Mouse (Mus musculus) embryo, embryonic 10.5 days (tissue): Measurements from ENCODE around the gene Spop.
A peak's percentile ranks its signal among the peaks of the same experiment; 100 is the strongest.
"Not testable (repeated sequence)": the region's sequence is repeated elsewhere in the genome, so short reads cannot be mapped to it uniquely, and the experiment has no call there.

Experiments used
- DNase-seq: peaks from one replicate; pipeline ENCODE4 v3.0.0-alpha.2; 2015; ENCODE audit warnings: low spot score

Gene Spop

GRCm38 (mm10) chr11:95391743-95392142 is 22.1 kb upstream of the Spop start:
- no peak for DNase-seq

DNA sequence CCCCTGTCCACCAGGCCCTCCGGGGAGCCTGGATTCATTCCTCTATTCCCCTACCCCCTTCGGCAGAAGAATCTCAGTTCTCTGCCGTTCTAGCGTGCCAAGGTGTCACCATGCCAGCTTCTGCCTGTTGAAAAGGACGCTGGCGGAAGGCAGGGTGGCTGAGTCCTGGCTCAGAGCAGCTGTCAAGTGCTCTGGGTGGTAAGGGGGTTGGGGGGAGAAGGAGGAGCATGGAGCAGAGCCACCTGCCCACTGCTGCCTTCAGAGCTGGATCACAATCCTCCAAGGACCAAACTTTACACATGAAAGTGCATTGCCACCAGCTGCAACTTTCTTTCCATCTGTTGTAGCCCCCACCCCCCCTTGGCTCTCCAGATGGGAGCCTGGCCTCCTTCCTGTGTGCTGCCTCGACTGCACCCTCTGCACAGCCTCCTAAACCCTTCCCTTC is 21.6 kb upstream of the Spop start:
- DNase-seq, result no peak

GRCm38 (mm10) chr11:95392708-95393499 is 21.0 kb upstream of the Spop start:
- DNase-seq, result no peak

GRCm38 (mm10) chr11:95393500-95393816 is 20.4 kb upstream of the Spop start:
- DNase-seq, result no peak

GRCm38 (mm10) chr11:95394112-95394511 is 19.8 kb upstream of the Spop start:
- DNase-seq, result no peak

- no peak for DNase-seq
These were observed 17.3 kb upstream of the Spop start for GRCm38 (mm10) chr11:95396548-95396947.

DNA sequence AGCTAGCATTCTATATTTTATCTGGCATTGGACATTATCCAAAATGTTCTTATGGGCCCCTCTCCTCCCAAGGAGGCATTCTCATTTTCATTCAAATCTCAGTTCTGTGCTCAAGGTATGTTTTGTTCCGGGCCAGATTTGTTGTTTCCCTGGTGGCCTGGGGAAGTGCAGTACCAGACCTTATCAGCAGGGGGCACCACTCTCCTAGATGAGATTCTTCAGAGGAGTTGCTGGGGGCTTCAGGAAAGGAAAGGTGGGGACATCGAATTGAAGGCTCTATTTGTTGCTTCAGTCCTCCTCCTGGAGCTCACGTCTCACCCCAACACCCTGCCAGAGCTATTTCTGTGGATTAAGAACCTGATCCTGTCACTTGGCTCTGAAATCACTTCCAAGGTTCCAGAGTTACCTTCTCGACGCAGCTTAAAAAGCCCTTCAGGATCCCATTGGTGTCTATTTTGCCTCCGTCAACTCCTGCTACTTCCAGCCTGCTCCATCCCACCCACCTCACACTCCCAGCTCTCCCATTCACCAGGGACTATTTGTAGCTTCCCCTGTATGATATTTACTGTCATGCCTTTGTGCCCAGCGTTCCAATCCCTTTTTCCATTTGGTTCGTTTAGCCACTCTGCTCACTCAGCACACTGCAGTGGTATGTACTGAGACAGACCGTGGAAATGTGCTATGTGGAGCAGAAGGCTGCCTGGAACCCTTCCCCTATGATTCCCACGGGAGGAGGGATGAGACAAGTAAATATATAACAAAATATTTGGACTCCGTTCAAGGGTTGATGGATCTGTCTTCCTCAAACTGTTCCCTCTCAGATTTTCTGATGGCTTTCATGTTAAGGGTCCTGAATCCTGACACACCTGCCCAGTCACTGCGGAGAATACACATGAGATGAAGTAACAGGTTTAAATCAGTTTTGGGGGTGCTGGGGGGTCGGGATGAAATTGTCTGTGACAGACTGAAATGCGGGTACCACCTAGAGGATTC is 15.7 kb upstream of the Spop start:
- DNase-seq, result peak; percentile 88

- DNase-seq, result no peak
These were observed 14.3 kb upstream of the Spop start for GRCm38 (mm10) chr11:95399520-95400020.

GRCm38 (mm10) chr11:95401568-95401967 is 12.3 kb upstream of the Spop start:
- no peak for DNase-seq

DNA sequence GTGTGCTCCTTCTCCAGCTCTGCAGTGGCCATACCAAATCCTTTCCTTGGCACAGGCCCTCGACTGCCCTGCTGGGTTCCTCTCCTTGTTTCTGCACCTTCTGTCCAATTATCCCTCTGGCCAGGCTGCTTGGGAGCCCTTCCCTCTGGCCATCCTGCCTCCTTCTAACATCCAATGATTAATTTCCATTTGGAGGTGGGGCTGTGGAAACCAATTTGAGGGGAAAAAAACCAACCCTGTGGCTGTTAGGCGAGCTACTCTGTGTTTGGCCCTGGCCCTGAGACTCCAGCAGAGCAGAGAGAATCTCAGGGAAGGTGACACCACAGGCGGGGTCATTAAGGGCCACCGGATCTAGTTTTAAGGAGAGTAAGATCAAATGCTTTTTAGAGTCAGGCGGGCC is 11.7 kb upstream of the Spop start:
- DNase-seq, result peak; percentile 53

GRCm38 (mm10) chr11:95402658-95403101 is 11.2 kb upstream of the Spop start:
- DNase-seq, result peak; percentile 38

DNA sequence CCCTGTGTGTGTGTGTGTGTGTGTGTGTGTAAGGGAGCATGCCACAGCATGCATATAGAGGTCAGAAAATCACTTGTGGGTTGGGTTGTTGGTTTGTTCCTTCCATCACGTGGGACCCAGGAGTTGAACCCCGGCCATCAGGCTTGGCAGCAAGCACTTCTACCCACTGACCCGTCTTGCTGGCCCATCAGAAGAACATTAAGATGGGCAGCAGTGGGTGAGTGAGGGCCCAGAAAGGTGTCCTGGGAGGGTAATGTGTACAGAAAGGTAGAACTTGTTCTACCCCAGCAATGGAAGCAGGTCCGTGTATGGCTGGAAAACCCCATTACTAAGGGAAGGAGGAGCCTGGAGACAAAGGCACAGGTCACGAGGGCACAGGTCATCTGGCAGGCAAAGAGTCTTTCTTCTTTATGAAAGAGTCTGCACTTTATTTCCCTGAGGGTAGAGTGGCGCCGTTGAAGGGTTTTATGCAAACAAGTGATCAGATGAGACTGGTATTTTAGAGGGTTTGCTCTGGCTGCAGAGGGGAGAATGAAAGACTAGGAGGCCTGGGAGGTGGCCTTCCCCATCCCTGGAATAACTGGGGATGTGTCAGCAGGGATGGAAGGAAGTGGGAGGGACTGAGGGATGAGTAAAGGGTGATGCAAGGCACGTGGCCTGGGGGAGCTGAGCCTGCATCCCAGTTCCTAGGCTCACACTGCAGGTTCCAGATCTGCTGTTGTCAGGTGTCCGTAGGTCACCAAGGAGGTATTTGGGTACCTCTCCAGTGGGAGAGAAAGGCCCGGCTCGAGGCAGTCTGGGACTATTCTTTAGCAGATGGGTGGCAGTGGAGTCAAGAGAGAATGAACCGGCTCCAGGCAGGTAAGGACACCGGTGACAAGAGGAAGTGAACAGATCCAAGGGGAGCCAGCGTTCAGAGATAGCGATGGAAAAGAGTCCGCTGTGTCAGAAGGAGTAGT is 10.2 kb upstream of the Spop start:
- peak; percentile 59 for DNase-seq

DNA sequence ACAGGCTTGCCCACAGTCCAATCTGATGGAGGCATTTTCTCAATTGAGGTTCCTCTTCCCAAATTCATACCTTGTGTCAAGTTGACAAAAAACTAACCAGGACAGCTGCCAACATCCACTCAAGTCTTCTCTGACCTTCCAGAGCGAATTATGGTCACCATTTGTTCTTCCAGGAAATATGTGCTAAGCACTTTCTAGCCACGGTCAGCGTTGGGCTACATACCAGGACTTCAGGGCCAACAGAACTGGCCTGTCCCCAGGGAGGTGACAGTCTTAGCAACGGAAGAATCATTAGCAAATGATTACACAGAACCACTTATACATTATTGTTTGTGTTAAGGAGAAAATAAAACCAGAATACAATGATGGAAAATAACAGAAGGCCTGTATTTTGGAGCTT is 8.1 kb upstream of the Spop start:
- no peak for DNase-seq

GRCm38 (mm10) chr11:95406398-95406797 is 7.5 kb upstream of the Spop start:
- DNase-seq, result not testable (repeated sequence)

DNA sequence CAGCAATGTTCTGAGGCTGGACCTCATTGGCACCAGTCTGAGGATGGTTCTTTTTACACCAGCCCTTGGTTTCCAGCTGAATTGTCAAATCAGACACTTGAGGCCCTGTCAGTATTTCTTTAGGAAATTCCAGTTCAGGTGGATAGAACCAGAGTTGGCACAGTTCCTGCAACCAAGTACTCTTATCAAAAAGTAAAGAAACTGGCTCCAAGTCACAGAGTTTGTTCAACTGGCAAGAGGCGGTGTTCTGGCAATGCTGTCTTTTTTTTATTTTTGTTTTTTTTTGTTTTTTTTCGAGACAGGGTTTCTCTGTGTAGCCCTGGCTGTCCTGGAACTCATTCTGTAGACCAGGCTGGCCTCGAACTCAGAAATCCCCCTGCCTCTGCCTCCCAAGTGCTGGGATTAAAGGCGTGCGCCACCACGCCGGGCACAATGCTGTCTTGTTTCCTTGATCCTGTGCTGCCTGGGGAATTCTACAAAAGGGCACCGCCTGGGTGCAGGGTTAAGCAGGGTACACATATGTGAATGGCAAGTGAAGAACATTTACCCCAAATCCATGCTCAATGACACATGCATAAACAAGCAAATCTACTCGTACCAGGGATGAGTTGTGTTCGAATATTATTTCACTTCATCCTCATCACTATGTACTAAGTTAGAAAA is 4.3 kb upstream of the Spop start:
- DNase-seq, result no peak

- no peak for DNase-seq
These were observed 2.3 kb upstream of the Spop start for GRCm38 (mm10) chr11:95411453-95412013.

DNA sequence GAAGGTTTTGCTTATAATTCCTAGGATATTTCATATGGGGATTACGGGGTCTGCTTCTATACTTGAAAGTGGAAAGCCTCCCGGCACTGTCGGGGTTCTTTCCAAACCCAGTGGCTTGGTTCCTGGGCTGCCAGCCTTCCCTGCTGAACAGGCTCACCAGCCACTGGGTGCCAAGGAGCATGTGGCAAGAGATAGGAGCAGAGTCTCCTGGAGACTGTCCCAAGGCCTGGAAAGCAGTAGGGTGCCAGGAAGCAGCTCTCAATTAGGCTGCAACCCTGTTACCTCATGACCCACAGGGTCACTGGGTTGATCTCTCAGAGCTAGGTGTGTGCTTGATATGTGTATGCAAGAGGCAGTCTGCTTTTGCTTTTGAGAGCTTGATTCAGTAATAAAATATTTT is 1.3 kb upstream of the Spop start:
- DNase-seq, result no peak

GRCm38 (mm10) chr11:95414536-95415161 is 769 bp downstream of the Spop start:
- DNase-seq, result peak; percentile 99

- peak; percentile 35 for DNase-seq
These were observed 2.1 kb downstream of the Spop start for GRCm38 (mm10) chr11:95415931-95416330.

- no peak for DNase-seq
These were observed 3.5 kb downstream of the Spop start for GRCm38 (mm10) chr11:95417341-95417740.
